Mouse (Mus musculus) Muller cell, postnatal 12 days (primary cell): ENCODE measurements around the gene Ypel2.
A peak's percentile ranks its signal among the peaks of the same experiment; 100 is the strongest.

Experiments used
- DNase-seq: peaks from one replicate; pipeline ENCODE4 v3.0.0-alpha.2; 2015; ENCODE audit errors: inconsistent ontology term

Gene Ypel2

DNA sequence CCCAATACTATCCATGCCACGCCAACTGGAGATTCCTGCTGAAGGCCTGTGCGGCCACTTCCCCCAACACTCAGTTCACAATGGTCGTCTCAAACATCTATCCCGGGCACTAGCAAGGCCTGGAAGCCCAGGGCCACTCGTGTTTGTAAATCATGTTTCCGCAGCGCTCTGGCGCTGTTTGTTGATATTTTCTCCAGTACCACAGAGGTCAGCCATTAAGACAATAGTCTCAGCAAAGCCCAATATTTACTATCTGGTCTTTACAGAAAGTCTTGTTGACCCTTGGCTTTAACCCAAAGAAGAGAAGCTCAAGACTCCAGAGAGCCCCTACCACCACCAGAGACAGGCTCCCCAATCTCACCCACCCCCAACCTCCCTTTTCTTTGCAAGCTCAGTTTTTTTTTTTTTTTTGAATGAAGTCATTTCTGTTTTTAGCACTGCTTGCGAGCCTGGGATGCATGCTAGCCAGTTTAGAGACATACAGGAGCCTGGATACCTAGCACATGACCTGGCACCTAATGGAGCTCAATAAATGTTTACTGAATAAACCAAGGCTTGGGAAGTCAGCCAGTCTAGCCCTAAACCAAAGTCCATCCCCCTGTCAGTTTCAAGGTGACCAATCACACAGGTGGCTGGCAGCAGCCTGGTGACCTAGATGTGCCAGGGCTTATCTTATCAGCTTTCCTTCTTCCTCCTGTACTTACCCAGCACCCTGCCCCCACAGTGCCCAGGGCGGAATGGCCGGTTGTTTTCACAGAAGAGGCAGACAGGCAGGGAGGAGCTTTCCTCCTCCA, 31.8 kb downstream of the Ypel2 start:
- DNase-seq = peak; percentile 30

DNA sequence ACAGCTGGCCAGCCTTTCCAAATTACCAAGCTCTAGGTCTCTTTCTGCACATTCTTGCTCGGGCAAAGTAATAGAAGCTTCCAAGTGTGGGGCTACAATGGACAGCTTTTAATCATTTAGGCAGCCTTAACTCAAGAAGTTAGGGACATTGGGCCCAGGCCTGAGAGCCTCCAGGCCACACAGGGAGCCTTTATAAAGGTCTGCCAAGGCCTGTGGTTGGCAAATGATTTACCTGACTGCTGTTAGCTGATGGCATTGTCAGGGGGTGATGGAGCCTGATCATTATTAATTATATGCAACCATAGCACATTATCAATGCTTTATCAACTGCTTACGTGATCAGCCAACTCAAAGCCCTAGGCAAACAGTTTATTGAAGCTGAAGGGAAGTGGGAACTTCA, 33.2 kb downstream of the Ypel2 start:
- no peak for DNase-seq

DNA sequence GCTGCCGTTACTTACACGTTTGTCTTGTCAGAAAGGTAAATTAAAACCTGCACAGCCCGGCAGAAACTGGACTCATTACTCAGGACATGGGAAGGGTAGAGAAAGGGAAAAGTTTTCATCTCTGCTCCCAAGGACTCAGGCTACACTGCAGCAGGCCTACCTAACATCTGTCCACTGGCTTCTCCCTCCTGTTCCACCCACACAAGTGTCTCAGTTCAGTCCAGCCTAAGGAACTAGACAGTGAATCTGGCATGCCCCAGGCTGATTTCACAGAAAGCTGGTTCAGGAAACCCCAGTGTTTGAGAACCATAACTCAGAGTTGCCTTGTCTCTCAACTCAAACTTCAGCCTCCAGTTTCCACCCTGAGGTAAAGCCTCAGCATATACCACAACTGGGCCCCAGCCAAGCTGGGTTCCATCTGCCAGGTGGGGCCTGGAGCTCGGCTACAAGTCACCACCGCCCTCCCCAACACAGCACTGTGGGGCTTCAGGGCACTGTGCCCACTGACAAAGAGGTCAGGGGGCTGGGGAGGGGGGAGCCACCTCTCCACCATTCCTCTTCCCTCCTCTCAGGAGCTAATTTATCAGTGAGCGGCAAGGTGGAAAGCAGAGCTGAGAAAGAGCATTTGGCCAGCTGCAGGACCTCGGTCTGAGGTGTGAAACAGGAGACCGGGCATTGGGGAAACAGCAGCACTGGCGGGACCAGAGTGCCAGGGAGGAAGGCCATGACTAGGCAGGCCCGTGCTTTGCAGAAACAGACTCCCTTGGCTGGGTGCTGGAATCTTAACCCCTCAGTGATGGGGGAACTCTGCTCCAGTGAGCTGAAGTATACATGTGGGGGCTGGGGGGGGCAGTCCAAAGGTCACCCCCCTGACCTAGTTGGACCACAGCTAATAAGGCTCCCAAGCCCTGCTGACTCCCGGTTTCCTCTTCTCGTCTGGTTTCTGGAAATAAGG, 34.5 kb downstream of the Ypel2 start:
- DNase-seq = peak; percentile 25

DNA sequence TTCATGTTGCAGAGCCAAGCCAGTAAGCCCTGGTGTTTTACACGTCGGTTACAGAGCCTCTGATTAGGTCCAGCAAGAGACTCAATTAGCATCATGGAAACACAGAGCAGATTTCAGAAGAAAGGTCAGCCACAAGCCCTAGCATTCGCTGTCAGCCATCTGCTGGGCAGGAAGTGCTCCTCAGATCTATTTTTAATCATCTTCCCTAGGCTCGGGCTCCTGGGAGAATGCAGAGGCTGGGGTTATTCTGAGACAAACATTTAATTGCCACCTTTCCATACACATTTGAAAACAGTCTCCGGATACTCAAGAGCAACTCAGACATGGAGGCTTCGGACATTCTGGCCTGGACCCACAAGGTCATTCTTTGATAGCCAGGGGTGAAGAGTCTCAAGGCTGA, 35.3 kb downstream of the Ypel2 start:
- no peak for DNase-seq

DNA sequence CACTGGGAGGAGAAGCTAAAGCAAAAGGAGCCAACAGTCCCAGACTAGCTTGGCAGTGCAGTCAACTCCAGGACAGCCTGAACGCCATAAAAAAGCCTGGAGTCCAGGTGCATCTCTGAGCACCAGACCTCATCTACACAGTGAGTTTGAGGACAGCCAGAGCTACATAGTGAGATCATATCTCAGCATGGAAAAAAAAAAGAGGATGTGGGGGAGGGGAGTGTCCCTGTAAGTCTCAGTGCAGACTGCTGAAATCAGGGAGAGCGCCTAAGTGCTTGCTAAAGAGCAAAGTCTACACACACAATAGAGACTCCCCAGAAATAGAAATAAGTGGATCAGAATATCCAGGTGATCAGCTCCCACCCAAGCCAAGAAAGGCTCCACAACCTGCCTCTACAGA, 37.1 kb downstream of the Ypel2 start:
- no peak for DNase-seq

DNA sequence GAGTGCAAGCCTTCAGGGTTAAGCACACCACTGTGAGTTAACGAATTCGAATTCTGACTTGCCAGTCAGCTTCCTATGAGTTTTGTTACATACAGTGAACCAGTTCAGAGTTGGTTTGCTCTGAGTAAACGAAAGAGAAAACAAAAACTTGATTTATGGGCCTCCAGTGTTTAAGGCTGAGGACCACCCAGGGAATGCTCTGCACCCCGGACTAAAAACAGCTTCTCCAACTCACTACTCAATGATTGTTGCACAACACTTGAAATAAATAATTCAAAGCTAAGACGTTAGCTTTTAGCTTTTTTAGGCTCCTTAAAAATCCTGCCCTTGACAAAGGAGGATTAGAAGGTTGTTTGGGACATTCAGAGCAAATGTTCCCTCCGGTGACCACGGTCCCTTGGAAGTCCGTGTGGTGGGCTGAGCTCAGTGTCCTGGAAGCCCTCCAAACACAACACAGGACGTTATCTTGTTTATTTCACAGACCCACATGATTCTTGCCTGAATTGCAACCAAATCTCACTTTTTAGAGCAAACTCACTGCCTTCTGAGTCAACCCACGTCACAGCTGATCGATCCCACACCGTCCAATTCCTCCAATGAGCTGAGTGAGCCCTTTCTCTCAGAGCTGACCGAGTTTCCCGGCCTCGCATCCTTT, 38.8 kb downstream of the Ypel2 start:
- no peak for DNase-seq

DNA sequence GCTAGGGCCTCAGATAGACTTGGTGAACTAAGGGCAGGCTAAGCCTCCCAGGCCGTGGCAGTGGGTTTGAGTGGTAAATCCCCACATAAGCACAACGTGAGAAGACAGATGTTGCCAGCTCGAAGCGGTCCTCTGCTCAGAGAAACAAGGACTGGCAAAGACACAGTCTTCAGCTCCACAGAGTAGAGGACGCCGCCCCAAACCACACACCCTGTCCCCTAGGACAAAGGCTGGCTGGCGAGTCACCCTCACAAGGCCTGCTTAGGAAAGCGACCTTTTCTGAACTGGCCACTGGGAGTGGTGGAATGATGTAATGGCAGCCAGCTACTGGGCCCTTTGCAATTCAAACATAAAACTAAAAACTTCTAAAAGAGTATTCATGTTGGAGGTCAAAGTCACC, 40.4 kb downstream of the Ypel2 start:
- peak; percentile 63 for DNase-seq

DNA sequence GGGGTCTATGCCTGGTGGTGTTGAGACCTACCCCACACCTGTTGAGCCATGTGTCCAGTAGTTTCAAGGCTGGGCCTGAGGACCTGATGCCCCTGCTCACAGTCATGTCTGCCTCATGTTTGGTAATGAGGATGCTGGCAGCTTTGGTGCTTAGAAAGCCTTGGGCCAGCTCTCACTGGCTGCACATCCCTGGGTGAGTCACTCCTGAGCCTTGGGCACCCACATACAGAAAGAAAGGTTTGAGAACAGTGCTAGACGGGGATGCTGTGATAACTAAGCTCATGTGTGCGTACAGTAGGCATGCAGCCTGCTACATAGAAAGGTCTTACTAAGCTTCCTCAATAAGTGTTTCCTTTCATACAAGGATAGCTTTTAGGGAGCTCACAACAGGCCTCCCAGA, 40.8 kb downstream of the Ypel2 start:
- DNase-seq = peak; percentile 50

DNA sequence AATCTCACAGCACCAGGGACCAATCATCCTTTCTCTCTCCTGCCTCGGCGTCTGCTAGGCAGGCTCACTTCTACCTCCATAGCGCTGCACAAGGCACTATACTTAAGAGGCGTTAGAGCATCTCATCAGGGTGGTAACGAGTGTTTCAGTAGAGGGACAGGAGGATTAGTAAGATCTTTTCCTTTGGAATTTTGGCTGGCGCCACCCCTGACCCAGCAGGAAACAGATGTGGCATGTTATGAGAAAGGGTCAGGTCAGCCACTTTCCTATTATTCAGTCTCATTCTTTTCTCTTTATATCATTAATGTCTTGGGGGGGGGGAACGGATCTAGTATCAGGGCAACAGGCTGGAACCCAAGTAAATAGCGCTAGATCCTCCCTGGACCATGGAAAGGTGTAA, 41.8 kb downstream of the Ypel2 start:
- no peak for DNase-seq

DNA sequence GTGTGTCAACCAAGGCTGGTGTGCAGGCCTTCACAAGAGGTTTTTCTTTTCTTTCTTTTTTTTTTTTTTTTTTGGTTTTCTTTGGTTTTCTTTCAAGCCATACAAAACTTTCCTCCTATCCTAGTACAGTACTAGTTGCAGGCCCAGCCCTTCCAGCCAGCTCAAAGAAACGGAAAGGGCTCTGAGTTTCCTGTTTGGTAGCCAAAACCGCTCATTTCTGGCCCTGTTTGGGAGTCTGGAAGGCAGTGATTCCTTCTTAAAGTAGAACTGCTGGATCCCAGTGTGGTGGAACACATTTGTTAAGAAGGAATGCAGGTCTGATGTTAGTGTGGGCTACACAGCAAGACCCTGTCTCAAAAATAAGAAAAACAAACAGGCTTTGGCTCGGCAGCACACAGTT, 43.0 kb downstream of the Ypel2 start:
- no peak for DNase-seq

DNA sequence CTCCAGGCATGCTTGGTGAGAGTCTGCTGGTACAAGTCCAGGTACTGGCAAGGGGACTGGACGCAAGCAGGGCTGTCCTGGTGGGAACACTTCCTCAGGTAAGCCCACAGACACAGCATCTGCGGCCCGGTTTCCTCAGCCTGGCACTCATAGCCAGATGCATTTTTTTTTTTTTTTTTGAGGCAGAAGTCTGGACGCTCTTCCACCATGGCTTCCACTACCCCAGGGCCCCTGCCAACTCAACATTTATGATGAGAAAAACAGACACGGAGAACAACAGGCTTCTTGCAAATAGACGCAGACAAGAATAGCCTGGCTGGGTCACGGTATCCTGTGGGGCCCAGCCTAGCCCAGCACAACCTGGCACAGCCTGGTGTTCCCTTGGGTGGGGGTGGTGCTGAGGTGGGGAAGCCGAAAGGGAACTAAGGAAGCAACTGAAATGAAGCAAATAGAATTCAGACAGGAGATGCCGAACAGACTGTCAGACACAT, 43.5 kb downstream of the Ypel2 start:
- no peak for DNase-seq

DNA sequence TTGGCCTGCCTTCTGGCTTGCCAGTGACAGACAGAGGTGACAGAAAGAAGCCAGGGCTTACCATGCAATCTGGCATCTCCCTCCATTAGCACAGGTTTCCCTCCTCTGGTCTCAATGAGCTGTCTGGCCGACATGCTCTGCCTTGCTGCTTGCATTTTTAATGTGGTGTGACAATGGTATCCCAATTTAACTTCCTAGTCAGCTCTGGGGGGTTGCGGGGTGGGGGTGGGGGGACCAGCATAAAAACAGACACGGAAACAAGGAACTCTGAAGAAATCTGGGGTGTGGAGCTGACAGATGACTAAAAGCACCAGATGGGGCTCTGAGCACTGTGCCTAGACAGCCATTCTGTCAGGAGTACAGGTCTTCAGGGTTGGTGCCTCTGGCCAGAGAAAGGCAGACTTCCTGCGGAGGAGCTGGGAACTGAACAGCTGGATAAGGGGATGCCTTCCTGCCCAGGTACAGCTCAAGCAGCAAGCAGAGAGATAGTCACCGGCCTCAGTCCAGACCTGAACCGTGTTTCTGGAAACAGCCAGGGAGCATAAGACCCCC, 46.8 kb downstream of the Ypel2 start:
- no peak for DNase-seq

DNA sequence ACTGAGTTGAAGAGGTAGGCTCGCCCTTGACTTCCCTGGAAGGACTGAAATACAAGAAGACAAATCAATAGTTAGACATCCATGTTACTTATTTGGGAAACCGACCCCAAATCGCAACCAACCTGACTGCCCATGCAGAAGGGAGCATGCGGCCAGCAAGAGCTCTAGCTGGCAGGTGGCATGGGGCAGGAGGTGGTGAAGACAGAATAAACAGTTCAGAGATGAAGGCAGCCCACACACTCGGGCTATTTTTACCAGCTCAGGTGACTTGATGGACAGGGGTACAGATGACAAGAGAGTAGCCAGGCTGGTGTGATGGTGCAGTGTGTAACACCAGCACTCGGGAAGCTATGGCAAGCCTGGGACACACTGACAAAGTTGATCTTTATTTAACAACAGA, 47.6 kb downstream of the Ypel2 start:
- DNase-seq = no peak

DNA sequence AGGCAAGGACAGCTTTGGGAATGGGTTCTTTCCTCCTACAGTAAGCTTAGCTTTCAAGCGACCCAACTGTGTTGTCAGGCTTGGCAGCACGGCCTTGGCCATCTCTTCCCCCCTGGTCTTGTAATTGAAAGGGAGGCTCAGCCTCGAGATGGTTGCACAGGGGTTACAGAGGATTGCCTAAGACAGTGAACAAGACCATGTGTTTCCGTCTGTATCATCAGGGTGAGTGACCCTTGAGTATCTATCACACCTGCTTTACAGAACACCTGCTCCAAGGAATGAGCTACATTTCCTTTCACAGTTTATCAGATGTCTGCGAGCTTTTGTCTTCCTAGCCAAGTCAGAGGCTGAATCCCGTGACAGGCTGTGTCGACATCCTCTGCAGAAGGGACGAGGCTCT, 48.4 kb downstream of the Ypel2 start:
- no peak for DNase-seq

DNA sequence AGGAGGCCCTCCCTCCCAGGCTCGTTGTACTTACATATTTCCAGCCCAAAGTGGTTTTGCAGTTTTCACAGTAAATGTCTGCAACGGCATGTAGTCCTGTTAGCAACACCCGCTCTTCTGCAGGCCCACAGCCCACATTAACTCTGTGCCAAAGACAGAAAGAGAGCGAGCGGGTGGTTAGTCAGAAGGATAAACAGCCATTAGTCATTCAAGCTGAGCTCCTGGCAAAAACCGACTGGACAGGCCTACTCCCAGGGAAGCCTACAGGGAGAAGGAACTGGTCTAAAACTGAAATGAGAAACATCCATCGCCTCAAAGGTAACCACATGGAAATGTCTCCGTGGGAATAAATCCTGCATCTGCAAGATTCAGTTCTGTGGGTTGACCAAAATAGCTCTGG, 49.0 kb downstream of the Ypel2 start:
- no peak for DNase-seq

DNA sequence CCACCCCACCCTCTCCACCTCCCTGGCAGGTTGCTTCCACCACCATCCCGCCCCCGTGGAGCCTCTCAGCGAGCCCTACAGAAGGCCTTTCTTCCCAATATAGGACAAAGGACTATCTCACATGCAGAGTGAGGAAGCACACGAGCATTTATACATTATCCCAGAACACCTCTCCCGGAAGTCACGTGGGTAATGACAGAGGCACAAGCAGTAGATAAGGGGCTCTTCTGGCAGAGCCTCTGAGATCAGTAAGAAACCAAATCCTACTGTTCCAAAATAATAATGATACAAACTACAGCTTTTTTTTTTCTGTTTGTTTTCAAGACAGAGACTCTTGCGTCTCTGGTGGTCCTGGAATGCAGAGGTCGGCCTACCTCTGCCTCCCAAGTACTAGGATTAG, 51.6 kb downstream of the Ypel2 start:
- DNase-seq = no peak

DNA sequence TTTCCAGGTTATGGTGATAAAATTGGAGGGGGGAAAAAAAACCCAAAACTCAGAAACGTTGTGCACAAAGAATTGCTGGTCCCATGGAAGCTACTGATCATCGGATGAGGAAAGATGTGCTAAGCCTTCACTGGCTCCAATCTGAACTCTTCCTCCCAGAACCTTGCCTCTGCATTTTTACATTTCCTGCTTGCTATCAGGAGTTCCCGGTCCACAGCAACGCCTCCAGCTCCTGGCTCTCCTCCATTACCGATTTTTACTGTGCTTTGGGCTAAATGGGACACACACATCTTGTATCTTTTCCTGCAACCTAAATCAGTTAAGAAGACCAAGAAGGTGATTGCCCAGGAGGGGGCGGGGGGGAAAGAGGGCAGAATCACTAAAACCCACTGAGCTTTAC, 54.0 kb downstream of the Ypel2 start:
- no peak for DNase-seq

DNA sequence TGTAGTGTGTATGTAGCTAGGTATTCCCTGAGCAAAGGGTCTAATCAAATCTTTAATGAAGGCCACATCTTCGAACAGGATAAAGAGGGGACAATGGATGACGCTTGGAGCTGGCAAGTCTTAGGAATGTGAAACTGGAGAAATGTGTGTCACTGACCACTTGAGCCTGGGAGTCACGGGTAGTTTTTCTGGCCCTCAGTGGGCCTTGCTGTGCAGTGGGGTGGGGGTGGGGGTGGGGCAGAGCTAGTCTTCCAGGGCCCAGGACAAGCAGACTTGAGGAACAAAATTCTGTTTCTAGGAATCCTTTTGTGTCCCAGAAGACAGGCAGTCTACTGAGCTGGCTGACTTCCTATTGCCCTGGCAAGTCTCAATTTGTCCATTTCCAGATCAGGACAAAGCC, 55.0 kb downstream of the Ypel2 start:
- peak; percentile 67 for DNase-seq

DNA sequence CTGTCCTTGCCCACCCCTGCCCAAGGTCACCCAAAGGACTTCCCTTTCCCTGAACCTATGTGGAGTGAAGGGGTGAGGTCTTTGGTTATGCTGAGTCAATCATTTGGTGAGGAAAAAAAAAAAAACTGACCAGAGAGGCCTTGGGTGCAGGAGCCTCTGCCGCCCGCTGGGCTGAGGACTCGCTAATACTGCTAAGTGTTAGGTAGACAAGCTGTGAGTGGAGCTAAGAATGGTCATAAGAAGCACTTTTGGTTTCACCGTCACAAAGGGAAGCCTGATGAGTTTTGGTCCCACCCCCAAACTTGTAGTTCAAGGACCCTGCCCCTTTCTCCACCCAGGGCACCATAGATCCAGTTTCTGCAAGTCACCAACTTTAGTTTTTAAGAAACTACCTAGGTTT, 55.4 kb downstream of the Ypel2 start:
- DNase-seq = peak; percentile 23

DNA sequence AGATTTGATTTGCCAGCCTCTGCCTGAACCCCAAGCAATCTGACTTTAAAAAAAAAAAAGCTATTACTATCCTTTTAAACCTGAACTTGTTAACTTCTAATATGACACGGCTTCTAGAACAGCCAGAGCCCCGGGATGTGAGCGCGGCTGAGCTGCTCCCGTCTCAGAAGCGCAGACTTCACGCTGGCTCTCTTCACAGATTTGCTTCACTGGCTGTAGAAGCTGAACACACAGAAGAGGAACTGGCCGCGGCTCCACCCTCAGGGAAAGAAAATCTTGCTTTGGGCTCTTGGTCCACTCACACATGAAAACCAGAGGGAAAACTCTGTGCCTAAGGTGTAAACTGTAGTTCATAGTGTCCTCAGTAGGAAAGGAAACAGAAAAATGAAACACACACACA, 56.6 kb downstream of the Ypel2 start:
- peak; percentile 12 for DNase-seq

DNA sequence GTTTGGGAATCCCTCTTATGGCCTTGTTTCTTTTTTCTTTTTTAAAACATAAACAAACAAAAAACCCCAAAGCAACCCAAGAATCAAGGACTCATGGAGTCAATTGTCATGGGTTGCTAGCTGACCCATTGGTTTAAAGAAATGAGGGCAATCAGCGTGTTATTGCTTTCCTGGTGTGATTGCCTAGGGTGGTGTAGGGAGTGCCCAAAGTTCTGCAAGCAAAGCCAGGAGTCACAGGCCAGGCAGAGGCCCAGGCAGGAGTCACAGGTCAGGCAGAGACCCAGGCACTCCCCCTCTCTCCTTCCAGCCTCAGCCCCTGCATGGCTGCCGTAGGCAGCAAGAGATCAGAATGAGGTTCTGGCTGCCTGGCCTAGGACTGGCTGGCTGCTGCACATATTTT, 58.6 kb downstream of the Ypel2 start:
- DNase-seq = no peak

DNA sequence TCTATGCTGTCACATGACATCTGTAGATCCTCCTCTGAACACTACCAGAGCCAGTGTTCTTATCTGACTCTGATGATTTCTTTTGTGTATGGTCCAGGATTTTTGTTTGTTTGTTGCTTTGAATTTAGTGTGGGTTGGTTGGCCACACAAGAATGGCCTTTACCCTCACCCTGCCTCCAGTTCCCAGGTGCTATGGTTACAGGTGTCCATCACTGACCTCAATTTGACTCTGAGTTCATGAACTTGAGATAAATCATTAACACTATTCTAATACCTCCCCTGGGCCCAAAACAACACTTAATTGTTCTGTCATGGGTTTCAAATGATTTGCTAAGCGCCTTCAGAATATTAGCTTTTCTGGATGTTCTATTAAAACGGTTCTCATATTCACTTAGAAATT, 61.3 kb downstream of the Ypel2 start:
- no peak for DNase-seq
